Mouse (Mus musculus) ES-E14 (cell line): Measurements from ENCODE around the gene P4ha2. TPM values are rescaled to one million over a fixed set of nuclear protein-coding genes. Genes with fewer than 3 reads are reported as not detected.

Experiments used
- DNase-seq: peaks from one replicate; pipeline ENCODE4 v3.0.0-alpha.2; 2013; ENCODE audit warnings: low read depth, low spot score
- H3K27ac ChIP-seq: 2 replicates; pipeline ENCODE4 v1.5.1; 2012; ENCODE audit warnings: low read depth, mild to moderate bottlenecking, low read length, moderate library complexity, mixed read lengths; ENCODE audit not compliant: poor library complexity, insufficient read depth, severe bottlenecking
- H3K36me3 ChIP-seq: 2 replicates; pipeline ENCODE4 v1.6.1; 2012; ENCODE audit warnings: mild to moderate bottlenecking, low read length, moderate library complexity, mixed read lengths; ENCODE audit not compliant: control insufficient read depth, poor library complexity, insufficient read depth, severe bottlenecking
- H3K4me1 ChIP-seq, 2 experiments: fragments of 150-350 bp in 1 of 2; sonication (generic) in 1 of 2; 2 replicates each; pipeline ENCODE4 v1.6.1; 2012; ENCODE audit warnings: low read length in 2 of 2, mild to moderate bottlenecking in 1 of 2, mixed read lengths in 1 of 2; ENCODE audit not compliant: control insufficient read depth in 2 of 2, insufficient read depth in 2 of 2, poor library complexity in 1 of 2
- H3K4me3 ChIP-seq, 2 experiments: fragments of 150-350 bp in 1 of 2; sonication (generic) in 1 of 2; 2 replicates each; pipeline ENCODE4 v1.5.1; 2012; ENCODE audit warnings: low read length in 2 of 2, low read depth in 1 of 2, mild to moderate bottlenecking in 1 of 2, mixed read lengths in 1 of 2; ENCODE audit not compliant: insufficient read depth in 1 of 2, poor library complexity in 1 of 2, severe bottlenecking in 1 of 2
- H3K9ac ChIP-seq: 2 replicates; pipeline ENCODE4 v1.6.1; 2012; ENCODE audit warnings: low read depth, mild to moderate bottlenecking, low read length, mixed read lengths; ENCODE audit not compliant: poor library complexity, insufficient read depth, severe bottlenecking
- H3K9me3 ChIP-seq: fragments of 150-350 bp; sonication (generic); 2 replicates; pipeline ENCODE4 v1.6.1; 2012; ENCODE audit warnings: low read depth, mild to moderate bottlenecking, low read length; ENCODE audit not compliant: control insufficient read depth, insufficient read depth
- CHD2 ChIP-seq: IDR thresholded peaks from 2 replicates; pipeline ENCODE4 v1.6.1; 2014; ENCODE audit warnings: mild to moderate bottlenecking, low read depth, low read length, inconsistent platforms
- HCFC1 ChIP-seq: IDR thresholded peaks from 2 replicates; pipeline ENCODE4 v1.6.1; 2012; ENCODE audit warnings: low read length, inconsistent platforms, borderline replicate concordance; ENCODE audit not compliant: insufficient read depth
- MAFK ChIP-seq: IDR thresholded peaks from 2 replicates; pipeline ENCODE4 v1.6.1; 2014; ENCODE audit warnings: mild to moderate bottlenecking, low read depth, low read length, inconsistent platforms; ENCODE audit not compliant: insufficient read depth
- ZC3H11A ChIP-seq: IDR thresholded peaks from 2 replicates; pipeline ENCODE4 v1.6.1; 2012; ENCODE audit warnings: low read depth, mild to moderate bottlenecking, inconsistent platforms, low read length, borderline replicate concordance
- ZNF384 ChIP-seq: IDR thresholded peaks from 2 replicates; pipeline ENCODE4 v1.6.1; 2012; ENCODE audit warnings: low read depth, low read length, inconsistent platforms
- in situ Hi-C, 2 experiments: fragments of 600-800 bp; cut with MboI; formaldehyde crosslinking; loops; one replicate each; pipeline ENCODE4 v1.15.1; 2025; ENCODE audit warnings: low sequenced_read_pairs in 2 of 2, inconsistent platforms in 1 of 2; ENCODE audit not compliant: unreplicated experiment in 2 of 2
- total RNA-seq: library from RNA; depleted of rRNA; stranded (reverse); fragments of 300-350 nt; gene quantifications from 2 replicates; pipeline ENCODE4 v1.2.3, GENCODE M21; 2012

Gene P4ha2
- total RNA-seq, 1 experiment = 53.2 TPM

DNA sequence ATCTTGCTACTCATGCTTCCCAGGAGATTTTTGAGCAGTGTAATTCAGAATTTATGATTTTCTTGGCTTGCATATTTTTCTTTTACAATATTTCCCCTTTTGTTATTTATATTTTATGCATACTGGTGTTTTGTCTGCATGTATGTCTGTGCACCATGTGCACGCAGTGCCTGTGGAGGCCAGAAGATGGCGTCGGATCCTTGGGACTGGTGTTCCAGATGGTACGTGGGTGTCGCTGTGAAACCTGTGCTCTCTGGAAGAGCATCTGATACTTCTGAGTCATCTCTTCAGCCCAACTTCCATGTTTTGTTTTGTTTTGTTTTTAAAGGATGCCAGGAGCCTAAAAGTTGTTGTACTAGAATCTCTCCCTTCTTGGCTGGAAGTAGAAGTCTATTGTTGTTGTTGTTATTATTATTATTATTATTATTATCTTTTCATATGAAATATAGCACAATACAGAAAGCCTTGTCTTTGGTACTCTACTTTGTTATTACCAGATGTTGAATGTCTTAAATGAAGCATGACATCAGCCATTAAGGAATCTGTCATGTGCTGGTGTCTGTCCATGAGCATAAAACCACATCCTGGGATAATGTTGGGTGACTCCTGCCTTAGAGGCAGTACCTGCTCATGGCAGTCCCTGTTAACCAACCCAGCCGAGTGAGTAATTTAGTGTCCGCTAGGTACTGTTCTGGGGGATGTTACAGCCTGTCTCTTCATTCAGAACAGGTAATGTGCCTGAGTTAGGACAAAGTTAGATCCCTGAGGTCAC, 41.5 kb downstream of the P4ha2 start:
- in situ Hi-C loops = no loop called here
- no peak for TF ChIP-seq CHD2
- TF ChIP-seq HCFC1 = no peak
- 0 out of 2 replicates have a peak, but pooled peaks have one; percentile 25 for TF ChIP-seq ZC3H11A
- TF ChIP-seq ZNF384 = no peak
- H3K9me3 ChIP-seq = no peaks in the 10 kb centered on the region

GRCm38 (mm10) chr11:54144886-54145285, 45.0 kb downstream of the P4ha2 start:
- H3K4me3 ChIP-seq = no peak overlapping the region
- H3K4me1 ChIP-seq = no peaks in the 10 kb centered on the region
- H3K9me3 ChIP-seq = no peaks in the 10 kb centered on the region
- no peak for TF ChIP-seq MAFK
- peak; percentile 69; the same call in 1 of the 2 replicates for TF ChIP-seq ZC3H11A
- TF ChIP-seq HCFC1 = no peak
- TF ChIP-seq ZNF384 = no peak
- no peak overlapping the region for H3K9ac ChIP-seq
- in situ Hi-C loops = no loop called here
- H3K36me3 ChIP-seq = no peaks in the 10 kb centered on the region
- peak; percentile 52 for DNase-seq
- H3K27ac ChIP-seq = no peak overlapping the region

More for the DNA sequence above, 41.5 kb downstream of the P4ha2 start:
- Histone ChIP-seq H3K4me1 (no peaks in the 10 kb centered on the region), H3K27ac (no peak overlapping the region), H3K4me3 (no peak overlapping the region), H3K9ac (no peak overlapping the region), H3K36me3 (no peaks in the 10 kb centered on the region)
- no peak for DNase-seq

- no peak overlapping the region for H3K9ac ChIP-seq
- in situ Hi-C loops = no loop called here
- no peaks in the 10 kb centered on the region for H3K9me3 ChIP-seq
- DNase-seq = no peak
- no peak overlapping the region for H3K27ac ChIP-seq
- TF ChIP-seq ZC3H11A (no peak), HCFC1 (no peak), CHD2 (no peak), ZNF384 (no peak), MAFK (no peak)
- no peaks in the 10 kb centered on the region for H3K36me3 ChIP-seq
- no peak overlapping the region for H3K4me3 ChIP-seq
- H3K4me1 ChIP-seq = no peaks in the 10 kb centered on the region
Measured at GRCm38 (mm10) chr11:54145990-54146389, 46.1 kb downstream of the P4ha2 start.

GRCm38 (mm10) chr11:54149791-54150465, 50.0 kb downstream of the P4ha2 start:
- H3K36me3 ChIP-seq = no peaks in the 10 kb centered on the region
- H3K27ac ChIP-seq = no peak overlapping the region
- in situ Hi-C loops = no loop called here
- TF ChIP-seq HCFC1 (no peak), CHD2 (no peak), ZNF384 (no peak), MAFK (no peak), ZC3H11A (no peak)
- DNase-seq = no peak
- H3K4me3 ChIP-seq = no peak overlapping the region
- H3K9ac ChIP-seq = no peak overlapping the region
- H3K4me1 ChIP-seq = no peaks in the 10 kb centered on the region
- H3K9me3 ChIP-seq = no peaks in the 10 kb centered on the region
